Mouse (Mus musculus): Measurements from ENCODE around the gene Msrb3.

DNA sequence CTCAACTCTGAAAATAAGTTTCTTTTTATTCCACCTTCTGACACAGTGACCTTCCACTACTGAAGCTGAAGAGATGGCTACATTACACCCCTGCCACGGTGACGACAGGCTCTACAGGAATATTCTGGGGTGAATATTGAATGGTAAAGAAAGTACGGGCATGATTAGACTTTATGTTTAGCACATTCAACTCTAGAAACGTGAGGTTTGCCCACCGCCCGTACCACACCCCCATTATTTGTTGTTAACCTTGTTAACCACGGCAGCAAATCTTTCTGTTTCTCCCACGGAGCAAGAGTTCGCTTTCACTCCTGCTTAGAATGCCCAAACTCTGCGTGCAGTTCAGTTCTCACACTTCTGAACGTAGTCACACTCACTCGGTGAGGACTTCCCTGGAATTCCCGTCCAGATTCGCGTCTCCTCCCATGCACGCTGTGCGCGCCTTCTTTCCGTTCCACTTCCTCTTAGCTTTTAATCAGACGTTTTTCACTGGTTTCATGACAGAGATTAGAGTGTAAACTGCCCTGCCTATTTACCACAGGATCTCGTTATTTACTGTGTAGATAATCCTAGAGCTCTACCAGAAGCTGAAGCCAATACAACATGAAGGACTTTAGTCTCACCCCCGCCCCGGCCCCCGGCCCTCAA is 87.0 kb downstream of the Msrb3 start:
- TF ChIP-seq CTCF (IDR thresholded peaks at IDR 0.05) = no peak
- no peak for TF ChIP-seq EP300 (IDR thresholded peaks at IDR 0.05)

All from lung, postnatal 0 days (tissue).